Mouse (Mus musculus) midbrain, embryonic 16.5 days (tissue): Measurements from ENCODE around the gene Fcgrt. TPM values are rescaled to one million over a fixed set of nuclear protein-coding genes. Genes with fewer than 3 reads are reported as not detected.

Experiments used
- ATAC-seq: fragments of 200-750 bp; cut with Nextera tagmentation; 2 replicates; pipeline ENCODE4 v1.8.0; 2017; ENCODE audit warnings: moderate TSS enrichment
- H3K27ac ChIP-seq: fragments of 300-500 bp; sonication (generic); 2 replicates; pipeline ENCODE4 v1.5.1; 2014; ENCODE audit warnings: mild to moderate bottlenecking, low read length, mixed read lengths
- H3K27me3 ChIP-seq: fragments of 300-500 bp; sonication (generic); 2 replicates; pipeline ENCODE4 v1.6.1; 2014; ENCODE audit warnings: low read depth, low read length, mixed read lengths; ENCODE audit not compliant: control insufficient read depth, insufficient read depth
- H3K36me3 ChIP-seq: fragments of 300-500 bp; sonication (generic); 2 replicates; pipeline ENCODE4 v1.6.1; 2014; ENCODE audit warnings: mild to moderate bottlenecking, low read length, moderate library complexity, mixed read lengths; ENCODE audit not compliant: control insufficient read depth, insufficient read depth
- H3K4me1 ChIP-seq: fragments of 300-500 bp; sonication (generic); 2 replicates; pipeline ENCODE4 v1.6.1; 2014; ENCODE audit warnings: mild to moderate bottlenecking, low read length, mixed read lengths; ENCODE audit not compliant: control insufficient read depth, insufficient read depth
- H3K4me2 ChIP-seq: fragments of 300-500 bp; sonication (generic); 2 replicates; pipeline ENCODE4 v1.6.1; 2014; ENCODE audit warnings: mild to moderate bottlenecking, low read length, mixed read lengths
- H3K4me3 ChIP-seq: fragments of 300-500 bp; sonication (generic); 2 replicates; pipeline ENCODE4 v1.5.1; 2014; ENCODE audit warnings: low read depth, mild to moderate bottlenecking, low read length, moderate library complexity, mixed read lengths
- H3K9ac ChIP-seq: fragments of 300-500 bp; sonication (generic); 2 replicates; pipeline ENCODE4 v1.6.1; 2014; ENCODE audit warnings: low read depth, low read length, mixed read lengths
- H3K9me3 ChIP-seq: fragments of 300-500 bp; sonication (generic); replicated peaks from 2 replicates; pipeline ENCODE4 v1.6.1; 2014; ENCODE audit warnings: mild to moderate bottlenecking, low read length, mixed read lengths; ENCODE audit not compliant: control insufficient read depth, poor library complexity, severe bottlenecking
- WGBS: fragments of 180-500 bp; shearing (Covaris S2); extraction: QIAGEN DNeasy Blood & Tissue Kit; methylation state at CpG from one replicate; pipeline ENCODE4 v1.1.7; 2014; 5-methylcytosine and 5-hydroxymethylcytosine counted together
- polyA plus RNA-seq: library from polyadenylated mRNA; unstranded; fragments of >200 nt; fragmentation: Nextera tagmentation; extraction: Ambion mirVana; gene quantifications from 2 replicates; pipeline ENCODE4 v1.2.1, GENCODE M21; 2015

Gene Fcgrt
- polyA plus RNA-seq, 1 experiment from 2014 or later, result 27.9 TPM

DNA sequence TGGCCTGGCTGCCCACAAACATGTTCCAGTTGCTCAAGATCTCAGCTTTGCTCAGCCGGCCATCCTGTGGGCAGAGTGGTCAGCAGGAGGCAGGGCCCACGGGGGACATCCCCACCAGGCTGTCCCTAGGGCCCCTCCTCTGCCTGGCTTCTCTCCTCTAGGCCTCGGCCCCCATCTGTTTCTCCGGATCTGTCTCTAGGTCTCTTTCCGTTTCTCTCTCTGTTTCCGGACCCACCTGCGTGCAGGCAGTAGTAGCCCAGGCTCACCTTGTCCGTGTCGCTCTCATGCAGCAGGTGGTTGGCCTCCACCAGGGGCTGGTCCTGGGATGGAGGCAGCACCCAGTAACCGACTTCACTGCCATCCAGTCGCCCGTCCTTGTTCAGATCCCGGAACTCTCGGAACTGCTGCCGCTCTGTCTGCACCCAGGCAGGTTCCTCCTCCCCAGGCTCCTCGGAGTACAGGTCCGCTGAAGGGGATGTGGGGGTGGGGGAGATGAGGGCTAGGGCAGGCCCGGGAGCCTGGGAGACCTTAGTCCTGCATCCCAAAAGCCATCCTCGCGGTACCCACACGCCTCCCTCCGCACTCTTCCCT is 20.3 kb downstream of the Fcgrt start:
- Histone ChIP-seq H3K27me3 (no peaks in the 10 kb centered on the region), H3K4me2 (no peak overlapping the region), H3K4me3 (no peak overlapping the region), H3K36me3 (peaks cover 5% of the 10 kb centered on the region; the same call in 1 of the 2 replicates), H3K9me3 (no peaks in the 10 kb centered on the region), H3K9ac (peak overlapping the region; percentile 20; the same call in 1 of the 2 replicates), H3K27ac (no peak overlapping the region), H3K4me1 (no peaks in the 10 kb centered on the region)
- no peak for ATAC-seq
- WGBS, result 81% methylated on average over 22 of the region's 22 CpGs

DNA sequence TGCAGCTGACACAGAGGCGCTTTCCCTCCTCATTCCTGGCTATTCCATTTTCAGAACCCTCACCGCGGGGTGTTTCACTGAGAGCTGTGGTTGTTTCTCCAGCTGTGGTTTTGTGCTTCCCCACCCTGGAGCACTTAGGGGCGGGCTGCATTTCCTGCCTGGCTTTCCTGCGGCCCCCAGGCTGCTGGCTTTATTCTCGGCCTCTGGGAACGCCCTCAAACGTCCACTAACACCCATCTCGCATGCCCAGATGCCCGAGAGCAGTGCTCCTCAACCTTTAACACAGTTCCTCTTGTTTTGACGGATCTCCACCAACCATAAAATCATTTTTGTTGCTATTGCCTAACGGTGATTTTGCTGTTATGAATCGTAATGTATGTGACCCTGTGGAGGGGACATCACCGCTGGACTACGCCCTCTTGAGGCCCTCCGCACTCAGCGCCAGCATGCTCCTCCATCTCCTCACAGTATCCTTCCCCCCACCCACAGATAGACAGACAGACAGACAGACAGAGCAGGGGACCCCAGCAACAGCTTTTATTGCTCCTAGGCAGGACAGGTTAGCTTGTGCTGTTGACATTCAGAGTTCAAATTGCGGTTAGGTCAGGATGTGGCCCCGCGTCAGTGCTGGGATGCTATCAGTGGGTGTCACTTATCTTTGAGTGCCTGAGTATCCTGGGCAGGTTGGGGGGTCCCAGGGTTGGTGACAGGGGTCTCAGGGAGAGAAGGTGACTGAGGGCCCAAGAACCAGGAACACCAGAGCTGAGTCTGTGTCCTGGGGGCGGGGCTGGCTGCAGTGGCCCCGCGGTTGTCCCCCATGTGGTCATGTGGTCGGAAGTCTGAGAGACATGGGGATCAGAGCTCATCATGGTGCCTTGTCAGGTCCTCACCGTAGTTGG is 21.0 kb downstream of the Fcgrt start:
- H3K9ac ChIP-seq, result peak overlapping the region; percentile 20; the same call in 1 of the 2 replicates
- WGBS, result 78% methylated on average over 25 of the region's 25 CpGs
- no peak for ATAC-seq
- H3K36me3 ChIP-seq, result peaks cover 7% of the 10 kb centered on the region; the same call in 1 of the 2 replicates
- H3K4me3 ChIP-seq, result no peak overlapping the region
- no peaks in the 10 kb centered on the region for H3K4me1 ChIP-seq
- H3K27ac ChIP-seq, result peak overlapping the region; percentile 53
- no peaks in the 10 kb centered on the region for H3K9me3 ChIP-seq
- no peaks in the 10 kb centered on the region for H3K27me3 ChIP-seq
- H3K4me2 ChIP-seq, result no peak overlapping the region

DNA sequence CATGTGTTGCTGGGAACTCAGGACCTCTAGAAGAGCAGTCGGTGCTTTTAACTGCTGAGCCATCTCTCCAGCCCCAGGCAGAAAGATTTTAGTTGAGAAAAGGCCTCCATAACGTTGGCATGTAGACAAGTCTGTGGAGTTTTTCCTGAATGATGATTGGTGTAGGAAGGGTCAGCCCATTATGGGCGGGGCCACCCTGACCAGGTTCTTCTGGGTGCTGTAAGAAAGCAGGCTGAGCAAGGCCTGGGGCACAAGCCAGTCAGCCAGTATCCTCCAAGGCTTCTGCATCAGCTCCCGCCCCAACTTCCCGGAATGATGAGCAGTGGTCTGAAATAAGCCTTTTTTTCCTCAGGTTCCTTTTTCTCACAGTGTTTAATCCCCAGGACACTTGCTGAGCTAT is 22.6 kb downstream of the Fcgrt start:
- H3K4me2 ChIP-seq, result no peak overlapping the region
- 45% methylated on average over 5 of the region's 5 CpGs for WGBS
- ATAC-seq, result no peak

DNA sequence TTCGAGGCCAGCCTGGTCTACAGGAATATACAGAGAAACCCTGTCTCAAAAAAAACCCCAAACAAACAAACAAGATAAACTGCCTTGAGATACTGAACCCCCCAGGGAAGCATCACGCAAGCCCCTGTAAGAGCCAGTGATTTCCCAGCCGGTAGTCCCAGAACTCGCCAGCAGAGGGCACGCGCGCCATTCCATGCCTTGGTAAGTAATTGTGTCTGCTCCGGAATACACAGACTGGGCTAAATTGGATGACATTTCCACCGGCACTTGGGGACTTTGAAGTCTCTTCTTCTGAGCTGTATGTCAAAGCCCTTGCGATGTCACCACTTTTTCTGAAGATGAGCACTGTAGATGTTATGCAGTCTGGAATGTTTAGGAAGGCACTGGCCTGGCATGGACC is 23.8 kb downstream of the Fcgrt start:
- peak overlapping the region; percentile 9; the same call in 1 of the 2 replicates for H3K27ac ChIP-seq
- no peaks in the 10 kb centered on the region for H3K9me3 ChIP-seq
- no peak overlapping the region for H3K4me3 ChIP-seq
- peaks cover 14% of the 10 kb centered on the region for H3K36me3 ChIP-seq
- peak; percentile 46; the same call in 1 of the 2 replicates for ATAC-seq
- H3K27me3 ChIP-seq, result no peaks in the 10 kb centered on the region
- WGBS, result 1% methylated on average over 10 of the region's 10 CpGs
- H3K4me2 ChIP-seq, result no peak overlapping the region
- H3K9ac ChIP-seq, result no peak overlapping the region
- H3K4me1 ChIP-seq, result no peaks in the 10 kb centered on the region

More for the DNA sequence above, 22.6 kb downstream of the Fcgrt start:
- Histone ChIP-seq H3K9me3 (no peaks in the 10 kb centered on the region), H3K27ac (no peak overlapping the region), H3K9ac (no peak overlapping the region), H3K36me3 (peaks cover 14% of the 10 kb centered on the region), H3K4me3 (no peak overlapping the region), H3K27me3 (no peaks in the 10 kb centered on the region), H3K4me1 (no peaks in the 10 kb centered on the region)

DNA sequence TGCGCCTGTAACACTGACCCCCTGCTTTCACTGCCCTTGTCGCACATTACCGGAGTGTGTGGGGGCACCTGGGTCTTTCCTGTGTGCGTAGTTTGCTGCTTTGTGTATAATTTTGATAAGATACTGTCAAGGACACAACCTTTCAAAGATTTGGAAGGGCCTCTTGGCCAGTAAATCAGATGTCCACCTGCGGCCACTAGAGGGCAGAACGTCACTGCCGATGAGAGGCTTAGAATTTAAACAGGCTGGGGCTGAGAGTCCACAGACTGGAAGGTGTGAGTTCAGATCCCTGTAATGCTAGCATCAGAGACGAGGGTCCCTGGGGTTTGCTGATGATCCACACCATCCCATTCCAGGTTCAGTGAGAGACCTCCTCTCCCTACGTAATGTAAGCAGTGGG is 25.1 kb downstream of the Fcgrt start:
- no peaks in the 10 kb centered on the region for H3K9me3 ChIP-seq
- 0 out of 2 replicates have a peak, but pooled peaks have one; percentile 7 for ATAC-seq
- no peaks in the 10 kb centered on the region for H3K4me1 ChIP-seq
- H3K27me3 ChIP-seq, result no peaks in the 10 kb centered on the region
- H3K4me2 ChIP-seq, result no peak overlapping the region
- H3K36me3 ChIP-seq, result peaks cover 14% of the 10 kb centered on the region
- H3K4me3 ChIP-seq, result no peak overlapping the region
- WGBS, result 38% methylated on average over 9 of the region's 9 CpGs
- no peak overlapping the region for H3K27ac ChIP-seq
- H3K9ac ChIP-seq, result no peak overlapping the region

DNA sequence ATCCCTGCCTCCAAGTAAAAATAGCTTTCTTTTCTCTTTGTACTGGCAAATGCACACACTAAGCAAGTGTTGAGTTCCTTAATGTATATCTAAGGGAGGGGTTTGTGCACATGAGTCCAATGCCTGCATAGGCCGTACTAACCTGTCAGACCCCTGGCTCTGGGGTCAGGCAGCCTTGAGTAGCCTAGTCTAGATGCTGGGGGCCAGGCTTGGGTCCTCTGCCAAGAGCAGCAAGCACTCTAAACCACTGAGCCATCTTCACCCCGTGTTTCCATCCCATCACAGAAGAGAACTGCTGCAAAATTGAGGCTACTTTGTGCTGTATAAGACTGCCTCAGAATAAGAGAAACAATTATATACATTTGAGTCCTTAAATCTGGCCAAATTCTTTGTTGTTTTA is 25.8 kb downstream of the Fcgrt start:
- no peaks in the 10 kb centered on the region for H3K9me3 ChIP-seq
- H3K27me3 ChIP-seq, result no peaks in the 10 kb centered on the region
- H3K36me3 ChIP-seq, result peaks cover 14% of the 10 kb centered on the region
- no peaks in the 10 kb centered on the region for H3K4me1 ChIP-seq
- H3K27ac ChIP-seq, result no peak overlapping the region
- WGBS, result 94% methylated on average over 2 of the region's 2 CpGs
- no peak for ATAC-seq
- no peak overlapping the region for H3K4me2 ChIP-seq
- no peak overlapping the region for H3K4me3 ChIP-seq
- no peak overlapping the region for H3K9ac ChIP-seq

DNA sequence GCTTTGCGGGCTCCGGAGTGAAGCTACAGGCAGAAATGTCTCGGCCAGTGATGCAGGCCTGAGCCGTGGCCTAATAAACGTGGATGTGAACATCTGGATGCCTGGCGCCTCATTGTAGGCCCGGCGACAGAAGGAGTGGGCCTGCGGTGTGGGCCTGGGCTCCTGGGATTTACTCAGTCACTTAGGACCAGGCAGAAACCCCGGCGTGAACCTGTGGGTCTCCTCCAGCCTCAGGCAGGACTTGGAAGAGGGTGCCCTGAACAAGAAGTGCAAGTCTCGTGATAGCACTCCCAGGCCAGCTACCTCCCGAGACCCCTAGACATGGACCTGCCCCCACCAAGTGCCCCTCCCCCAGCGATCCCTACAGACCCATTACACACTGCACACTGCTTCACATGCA is 26.3 kb downstream of the Fcgrt start:
- H3K4me3 ChIP-seq, result no peak overlapping the region
- WGBS, result 92% methylated on average over 14 of the region's 14 CpGs
- no peak overlapping the region for H3K4me2 ChIP-seq
- H3K9me3 ChIP-seq, result no peaks in the 10 kb centered on the region
- no peak overlapping the region for H3K27ac ChIP-seq
- H3K27me3 ChIP-seq, result no peaks in the 10 kb centered on the region
- no peaks in the 10 kb centered on the region for H3K4me1 ChIP-seq
- H3K36me3 ChIP-seq, result peaks cover 14% of the 10 kb centered on the region
- no peak for ATAC-seq
- H3K9ac ChIP-seq, result no peak overlapping the region

DNA sequence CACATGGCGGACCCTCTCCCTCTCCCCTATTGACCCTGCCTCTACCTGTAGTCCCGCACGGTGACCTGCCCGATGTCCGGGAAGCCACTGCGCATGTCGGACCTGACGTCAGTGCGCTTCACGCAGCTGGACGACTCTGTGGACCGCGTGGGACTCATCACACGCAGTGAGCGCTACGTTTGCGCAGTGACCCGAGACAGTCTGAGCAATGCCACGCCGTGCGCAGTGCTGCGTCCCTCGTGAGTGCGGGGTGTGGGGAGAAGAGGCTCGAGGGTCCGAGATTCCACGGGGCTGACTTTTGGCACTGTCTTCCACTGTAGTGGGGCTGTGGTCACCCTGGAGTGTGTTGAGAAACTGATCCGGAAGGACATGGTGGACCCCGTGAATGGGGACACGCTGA is 27.1 kb downstream of the Fcgrt start:
- peaks cover 14% of the 10 kb centered on the region for H3K36me3 ChIP-seq
- H3K27me3 ChIP-seq, result no peaks in the 10 kb centered on the region
- no peak overlapping the region for H3K4me2 ChIP-seq
- WGBS, result 91% methylated on average over 30 of the region's 30 CpGs
- H3K27ac ChIP-seq, result no peak overlapping the region
- no peaks in the 10 kb centered on the region for H3K4me1 ChIP-seq
- no peak for ATAC-seq
- H3K9ac ChIP-seq, result no peak overlapping the region
- H3K9me3 ChIP-seq, result no peaks in the 10 kb centered on the region
- no peak overlapping the region for H3K4me3 ChIP-seq

DNA sequence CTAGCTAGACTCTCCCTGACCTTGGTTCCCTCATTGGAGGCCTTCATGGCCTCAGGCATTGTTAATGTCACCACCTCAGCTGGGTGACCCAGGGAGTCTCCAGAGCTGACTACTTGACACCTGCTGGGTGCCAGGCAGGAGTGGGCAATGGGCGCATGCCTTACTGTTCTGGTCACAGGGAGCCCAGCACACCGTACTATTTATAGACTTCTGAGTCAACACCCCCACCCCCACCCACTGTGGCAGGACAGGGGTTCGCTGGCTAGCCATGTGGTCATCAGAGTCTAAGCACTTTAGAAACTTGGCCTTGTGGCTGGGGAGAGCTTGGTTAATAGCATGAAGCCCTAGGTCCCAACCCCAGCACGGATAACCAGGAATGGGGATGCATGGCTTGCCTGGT is 28.2 kb downstream of the Fcgrt start:
- Histone ChIP-seq H3K36me3 (peaks cover 14% of the 10 kb centered on the region), H3K4me3 (no peak overlapping the region), H3K27ac (no peak overlapping the region), H3K27me3 (no peaks in the 10 kb centered on the region), H3K9ac (no peak overlapping the region), H3K4me1 (no peaks in the 10 kb centered on the region), H3K4me2 (no peak overlapping the region), H3K9me3 (no peaks in the 10 kb centered on the region)
- no peak for ATAC-seq
- WGBS, result 89% methylated on average over 4 of the region's 4 CpGs
